Mouse (Mus musculus): ENCODE measurements around the gene Tmprss11d.

DNA sequence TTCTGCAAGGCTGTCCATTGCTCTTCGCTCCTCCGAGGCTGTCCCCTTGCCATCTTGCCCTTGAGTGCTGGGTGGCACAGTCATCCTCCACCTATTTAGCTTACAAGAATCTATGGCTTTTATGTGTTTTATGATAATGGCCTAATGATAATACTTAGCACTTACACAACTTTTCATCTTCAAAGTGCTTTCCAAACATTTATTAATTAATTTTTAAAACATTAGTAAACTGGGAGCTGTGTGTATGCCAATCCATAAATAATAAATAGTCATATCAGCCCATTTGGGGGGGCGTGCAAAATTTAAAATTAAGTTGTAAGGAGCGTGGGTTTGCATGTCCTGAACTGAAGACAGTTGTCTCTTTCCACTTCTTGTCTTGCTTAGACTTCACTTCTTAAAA, 84.0 kb downstream of the Tmprss11d start, which contains the start of gene Tmprss11c:
- TF ChIP-seq CTCF (IDR thresholded peaks at IDR 0.05; ENCODE audit: extremely low read depth, insufficient read length, insufficient replicate concordance, low read depth, low read length) (no peak), POLR2A (IDR thresholded peaks at IDR 0.05; ENCODE audit: low read depth, low read length) (no peak)

All from small intestine, adult 2 months (tissue).